Comparison of ENCODE assay signal across 9 mouse cellular contexts in the genomic region with DNA sequence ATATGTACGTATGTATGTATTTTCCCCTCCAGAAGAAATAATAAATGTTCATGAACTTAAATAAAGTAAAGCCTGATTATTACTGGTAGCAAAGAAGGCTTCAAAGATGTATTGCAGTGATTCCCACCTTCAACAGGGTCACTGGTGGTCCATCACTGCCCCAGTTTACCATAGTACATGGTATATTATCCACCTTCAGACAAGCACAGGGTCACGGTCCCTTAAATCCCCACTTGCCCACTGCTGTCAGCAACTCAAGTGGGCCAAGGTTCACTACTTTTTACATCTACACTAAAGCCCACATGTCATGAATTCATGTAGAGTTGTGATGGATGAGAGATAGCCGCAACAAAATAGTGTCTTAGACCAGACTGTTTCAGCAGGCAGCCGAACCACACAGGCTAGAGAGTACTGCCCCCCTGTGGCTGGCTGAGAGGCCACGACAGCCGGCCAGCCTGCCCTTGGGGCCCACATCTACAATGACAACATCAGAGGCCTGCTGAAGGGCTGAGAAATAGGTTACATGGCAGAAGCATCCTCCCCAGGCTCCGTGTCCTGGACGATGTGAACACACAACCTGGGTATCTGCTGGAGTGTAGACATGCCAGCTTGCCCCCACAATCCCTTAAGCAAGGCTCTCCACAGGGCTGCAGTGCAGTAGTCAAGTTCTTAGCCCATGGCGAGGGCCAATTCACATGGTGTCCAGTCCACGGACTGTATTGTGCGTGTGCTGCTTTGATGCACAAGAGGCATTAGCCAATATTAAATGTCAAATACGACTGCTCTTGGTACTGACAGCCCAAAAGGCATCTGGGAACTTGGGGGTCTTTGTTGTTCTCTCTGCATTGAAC. TPM values are rescaled to one million over a fixed set of nuclear protein-coding genes. Genes with fewer than 3 reads are reported as not detected.
DNase-seq lines count a peak whose midpoint lies in the region; ATAC-seq and TF ChIP-seq lines count a peak whose summit lies in the region.
"Had no signal": no experiment of that assay in that cellular context is flagged by ENCODE, and none has a peak within 500 bp of the region (broad histone marks: within the 10 kb centered on the region; RNA-seq: fewer than 3 reads in every experiment).

No protein-coding gene starts in this region.

- DNase-seq in MEL (ENCODE audit: low read depth, low spot score) = no peak
- peak; percentile 39 for DNase-seq in cerebellum, adult 8-10 months
- peak; percentile 35 for DNase-seq in forelimb bud, embryonic 11.5 days (ENCODE audit: low read depth, low spot score)
- DNase-seq in heart, postnatal 4 days = peak; percentile 88
- DNase-seq in layer of hippocampus, adult 18-20 months (ENCODE audit: low spot score in 2 of 2) = peak; percentile 47 to 78
- peak; percentile 20 for DNase-seq in retina, adult 2 months (ENCODE audit: low read depth, low spot score)

- H3K4me3 ChIP-seq in MEL (ENCODE audit: control insufficient read depth in 1 of 2, insufficient read depth in 1 of 2, low read depth in 2 of 2, low read length in 2 of 2) = no peak overlapping the region
- no peak overlapping the region for H3K4me3 ChIP-seq in lung, embryonic 16.5 days (ENCODE audit: low read length)
- H3K4me3 ChIP-seq: myocyte had no signal

- TF ChIP-seq CTCF in MEL (IDR thresholded peaks at IDR 0.05 in 2 of 3, conservative IDR thresholded peaks at IDR 0.05 in 1 of 3; ENCODE audit: control insufficient read depth in 1 of 3, insufficient read depth in 1 of 3, low read depth in 2 of 3, low read length in 3 of 3, poor library complexity in 1 of 3, severe bottlenecking in 1 of 3) = peak in 2 of 3 experiments; percentile 15 to 19; a peak in 2 of 6 replicates

- H3K9me3 ChIP-seq in MEL (replicated peaks; ENCODE audit: insufficient read depth, low read length) = no peaks in the 10 kb centered on the region
- H3K9me3 ChIP-seq in lung, embryonic 16.5 days (ENCODE audit: control insufficient read depth, low read length) = no peaks in the 10 kb centered on the region

- H3K36me3 ChIP-seq in MEL (ENCODE audit: control insufficient read depth in 1 of 2, insufficient read depth in 2 of 2, low read length in 2 of 2) = no peaks in the 10 kb centered on the region
- H3K36me3 ChIP-seq in lung, embryonic 16.5 days (ENCODE audit: control insufficient read depth, insufficient read depth, low read length) = no peaks in the 10 kb centered on the region

- H3K27ac ChIP-seq in MEL (ENCODE audit: control insufficient read depth, low read depth, low read length) = no peak overlapping the region
- no peak overlapping the region for H3K27ac ChIP-seq in lung, embryonic 16.5 days (ENCODE audit: low read length)

- no peaks in the 10 kb centered on the region for H3K27me3 ChIP-seq in MEL (ENCODE audit: control insufficient read depth in 1 of 2, insufficient read depth in 2 of 2, low read length in 2 of 2)
- no peaks in the 10 kb centered on the region for H3K27me3 ChIP-seq in lung, embryonic 16.5 days (ENCODE audit: control insufficient read depth, insufficient read depth, low read depth, low read length)

- H3K9ac ChIP-seq in MEL (ENCODE audit: control insufficient read depth, low read depth, low read length, poor library complexity, severe bottlenecking) = no peak overlapping the region
- no peak overlapping the region for H3K9ac ChIP-seq in lung, embryonic 16.5 days (ENCODE audit: low read length)

- TF ChIP-seq RAD21 in MEL (IDR thresholded peaks at IDR 0.05; ENCODE audit: low read depth, low read length) = peak; percentile 3

- WGBS in lung, embryonic 16.5 days = 51% methylated on average over 12 of the region's 12 CpGs

- no peak for TF ChIP-seq EP300 in MEL (IDR thresholded peaks at IDR 0.05; ENCODE audit: low read depth in 1 of 2, low read length in 2 of 2)

- H3K4me1 ChIP-seq in MEL (ENCODE audit: control insufficient read depth in 1 of 2, insufficient read depth in 2 of 2, low read length in 2 of 2) = no peaks in the 10 kb centered on the region
- H3K4me1 ChIP-seq in lung, embryonic 16.5 days (replicated peaks; ENCODE audit: control insufficient read depth, insufficient read depth, low read length) = no peaks in the 10 kb centered on the region

- ATAC-seq in lung, embryonic 16.5 days (ENCODE audit: low read depth) = peak; percentile 79; the same call in 1 of the 2 replicates
- no peak for ATAC-seq in monocyte, adult 5-6 weeks (replicated peaks; ENCODE audit: insufficient number of reproducible peaks, low FRiP score, low TSS enrichment, poor library complexity, severe bottlenecking)

- no peak overlapping the region for H3K4me2 ChIP-seq in lung, embryonic 16.5 days (ENCODE audit: low read depth, low read length)

- no peaks in the 10 kb centered on the region for H3K79me2 ChIP-seq in MEL (ENCODE audit: control insufficient read depth, insufficient read depth, low read length, poor library complexity)

- TF ChIP-seq POLR2A in MEL (IDR thresholded peaks at IDR 0.05; ENCODE audit: control insufficient read depth in 1 of 2, insufficient read depth in 1 of 2, low read depth in 1 of 2, low read length in 2 of 2, poor library complexity in 1 of 2) = no peak

TF ChIP-seq in MEL, 35 proteins besides CTCF, POLR2A, EP300 and RAD21:
- TF ChIP-seq ZNF384 (IDR thresholded peaks at IDR 0.05; ENCODE audit: low read depth, low read length) = no peak
- TF ChIP-seq CHD2 (IDR thresholded peaks at IDR 0.05; ENCODE audit: low read length) = no peak
- no peak for TF ChIP-seq MAFK (IDR thresholded peaks at IDR 0.05; ENCODE audit: borderline replicate concordance, low read depth, low read length)
- no peak for TF ChIP-seq NELFE (IDR thresholded peaks at IDR 0.05; ENCODE audit: low read depth, low read length)
- peak; percentile 30; the same call in 1 of the 2 replicates for TF ChIP-seq SMC3 (IDR thresholded peaks at IDR 0.05; ENCODE audit: low read depth, low read length)
TF ChIP-seq in MEL: peak in this region for 1.

RNA-seq across cellular contexts. Expression of gene Tjp1, which starts 29.6 kb away (rescaled TPM):
- not detected in 2 replicates for total RNA-seq in MEL (2012; rRNA removed)
- polyA plus RNA-seq in MEL (2012; ENCODE audit: insufficient read depth in 1 of 2, insufficient read length in 2 of 2, low read depth in 1 of 2, low replicate concordance in 2 of 2, missing spikeins in 1 of 2) = under 1 TPM in 1 of 2 experiments, not detected in 1; 0.01 TPM
- total RNA-seq in heart, postnatal 4 days (2021) = 100 to 1,000 TPM; 148 to 156 TPM
- total RNA-seq in layer of hippocampus, adult 18-20 months (2021) = 100 to 1,000 TPM; 128 to 151 TPM
- polyA plus RNA-seq in lung, embryonic 16.5 days (2015; fragmentation: Nextera tagmentation; extraction: Ambion mirVana) = 36.7 and 41.1 TPM in 2 replicates
- total RNA-seq in monocyte, adult 5-6 weeks (2017) = 1.8 to 7.8 TPM (median 2.3 TPM) in 3 replicates

Comparison
In these comparisons a context has a peak if more than half of its experiments do, and no peak if none do; other contexts are left out.
1. RNA of gene Tjp1, which starts 29.6 kb away (total RNA-seq): 148 to 156 TPM in heart, postnatal 4 days and 128 to 151 TPM in layer of hippocampus, adult 18-20 months; 1.8 to 7.8 TPM in monocyte, adult 5-6 weeks and not detected in MEL; every median in the first group is over 10 times any median in the second.